Mouse (Mus musculus) E14TG2a.4 (cell line): ENCODE data around the gene Slc35e4.

ENCODE experiments used
- CTCF ChIP-seq: conservative IDR thresholded peaks from 2 replicates; pipeline ENCODE4 v1.5.1; 2014; ENCODE audit warnings: low read length
- POU5F1 ChIP-seq: IDR thresholded peaks from 2 replicates; pipeline ENCODE4 v1.6.1; 2014; ENCODE audit warnings: low read length, borderline replicate concordance

DNA sequence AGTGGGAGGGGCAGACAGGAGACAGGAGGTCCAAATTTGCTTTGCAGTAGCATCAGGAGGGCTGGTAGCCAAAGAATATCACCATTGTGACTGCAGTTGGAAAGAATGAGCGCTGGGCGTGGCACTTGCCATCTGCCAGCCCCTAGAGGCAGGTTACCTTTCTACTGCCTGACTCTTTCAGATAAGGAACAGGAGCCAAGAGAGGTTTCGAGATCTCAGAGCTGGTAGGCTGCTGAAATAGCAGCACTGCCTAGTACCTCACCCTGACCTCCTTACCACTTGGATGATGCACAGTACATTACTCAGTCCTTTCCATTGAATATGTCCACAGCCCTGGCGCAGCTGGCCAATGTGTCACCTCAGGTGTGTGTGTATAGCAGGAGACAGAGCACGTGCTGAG lies 27.1 kb downstream of the Slc35e4 start:
- TF ChIP-seq CTCF = no peak
- no peak for TF ChIP-seq POU5F1
